Mouse (Mus musculus) heart, embryonic 15.5 days (tissue): ENCODE measurements around the gene Rabgap1l. TPM values are rescaled to one million over a fixed set of nuclear protein-coding genes. Genes with fewer than 3 reads are reported as not detected.
A peak's percentile ranks its signal among the peaks of the same experiment; 100 is the strongest.

Experiments
- ATAC-seq: fragments of 200-750 bp; cut with Nextera tagmentation; replicated peaks from 2 replicates; pipeline ENCODE4 v1.8.0; 2017; ENCODE audit warnings: low read depth, moderate TSS enrichment; ENCODE audit not compliant: insufficient number of reproducible peaks, insufficient read depth, low FRiP score
- H3K27ac ChIP-seq: fragments of 300-500 bp; sonication (generic); 2 replicates; pipeline ENCODE4 v1.5.1; 2015; ENCODE audit warnings: mild to moderate bottlenecking, inconsistent platforms
- H3K27me3 ChIP-seq: fragments of 300-500 bp; sonication (generic); 2 replicates; pipeline ENCODE4 v1.6.1; 2015; ENCODE audit warnings: inconsistent platforms
- H3K36me3 ChIP-seq: fragments of 300-500 bp; sonication (generic); 2 replicates; pipeline ENCODE4 v1.6.1; 2015; ENCODE audit warnings: mild to moderate bottlenecking, inconsistent platforms
- H3K4me1 ChIP-seq: fragments of 300-500 bp; sonication (generic); replicated peaks from 2 replicates; pipeline ENCODE4 v1.6.1; 2015; ENCODE audit warnings: inconsistent platforms
- H3K4me2 ChIP-seq: fragments of 300-500 bp; sonication (generic); 2 replicates; pipeline ENCODE4 v1.6.1; 2015; ENCODE audit warnings: inconsistent platforms, mild to moderate bottlenecking, moderate library complexity
- H3K4me3 ChIP-seq: fragments of 300-500 bp; sonication (generic); 2 replicates; pipeline ENCODE4 v1.5.1; 2015; ENCODE audit warnings: mild to moderate bottlenecking, inconsistent platforms
- H3K9ac ChIP-seq: fragments of 300-500 bp; sonication (generic); 2 replicates; pipeline ENCODE4 v1.6.1; 2015; ENCODE audit warnings: mild to moderate bottlenecking, inconsistent platforms
- H3K9me3 ChIP-seq: fragments of 300-500 bp; sonication (generic); replicated peaks from 2 replicates; pipeline ENCODE4 v1.6.1; 2016; ENCODE audit warnings: inconsistent platforms
- WGBS: fragments of 180-500 bp; shearing (Covaris S2); methylation state at CpG from one replicate; pipeline ENCODE4 v1.1.7; 2015; ENCODE audit warnings: mixed read lengths; 5-methylcytosine and 5-hydroxymethylcytosine counted together
- polyA plus RNA-seq: library from polyadenylated mRNA; unstranded; fragments of >200 nt; fragmentation: Nextera tagmentation; extraction: Ambion mirVana; gene quantifications from 2 replicates; pipeline ENCODE4 v1.2.1, GENCODE M21; 2015

The Rabgap1l gene
- polyA plus RNA-seq, 1 experiment from 2014 or later: 79.1 TPM

DNA sequence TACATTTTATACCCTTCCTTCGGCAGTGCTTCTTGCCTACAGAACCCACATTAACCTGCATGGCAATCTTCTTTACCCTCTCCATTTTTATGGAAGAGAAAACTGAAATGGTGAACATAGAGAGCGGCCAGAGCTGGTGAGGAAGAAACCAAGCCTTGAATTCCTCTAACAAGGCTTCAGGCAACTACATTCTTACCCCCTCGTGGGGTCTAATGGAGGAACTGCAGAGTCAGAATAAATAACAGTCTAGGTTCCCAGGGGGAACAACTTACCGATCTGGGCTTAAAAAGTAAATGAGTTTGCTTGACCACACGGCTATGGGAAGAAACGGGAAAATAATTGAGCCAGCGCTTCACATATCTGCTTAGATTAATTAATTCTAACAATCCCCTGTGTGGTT is 463.2 kb downstream of the Rabgap1l start:
- H3K4me3 ChIP-seq: no peak overlapping the region
- H3K4me1 ChIP-seq: 0 out of 2 replicates have a peak, but pooled peaks cover 7% of the 10 kb centered on the region
- H3K27me3 ChIP-seq: no peaks in the 10 kb centered on the region
- no peak overlapping the region for H3K9ac ChIP-seq
- no peak overlapping the region for H3K4me2 ChIP-seq
- no peaks in the 10 kb centered on the region for H3K9me3 ChIP-seq
- H3K27ac ChIP-seq: no peak overlapping the region
- WGBS: 61% methylated on average over 7 of the region's 7 CpGs
- no peaks in the 10 kb centered on the region for H3K36me3 ChIP-seq
- ATAC-seq: no peak

DNA sequence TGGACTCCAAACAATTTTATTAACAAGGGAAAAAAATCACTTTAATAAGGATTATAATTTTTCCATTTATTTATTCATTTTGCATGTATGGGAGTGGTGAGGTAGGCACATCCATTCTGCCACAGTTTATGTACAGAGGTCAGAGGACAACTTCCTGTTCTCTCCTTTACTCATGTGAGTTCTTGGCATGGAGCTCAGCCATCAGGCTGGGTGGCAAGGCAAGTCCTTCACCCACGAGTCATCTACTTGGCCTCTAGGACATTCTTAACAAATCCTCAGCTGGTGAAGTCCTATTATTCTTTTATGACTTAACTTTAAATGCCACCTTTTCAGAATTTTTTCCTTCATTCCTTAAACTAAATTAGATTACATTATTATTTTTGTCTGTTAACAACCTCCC is 465.5 kb downstream of the Rabgap1l start:
- ATAC-seq: no peak
- Histone ChIP-seq H3K4me3 (no peak overlapping the region), H3K27me3 (no peaks in the 10 kb centered on the region), H3K4me2 (no peak overlapping the region), H3K4me1 (0 out of 2 replicates have a peak, but pooled peaks cover 7% of the 10 kb centered on the region), H3K27ac (no peak overlapping the region), H3K9me3 (no peaks in the 10 kb centered on the region), H3K36me3 (no peaks in the 10 kb centered on the region), H3K9ac (no peak overlapping the region)
- 64% methylated on average over 1 of the region's 1 CpGs for WGBS

DNA sequence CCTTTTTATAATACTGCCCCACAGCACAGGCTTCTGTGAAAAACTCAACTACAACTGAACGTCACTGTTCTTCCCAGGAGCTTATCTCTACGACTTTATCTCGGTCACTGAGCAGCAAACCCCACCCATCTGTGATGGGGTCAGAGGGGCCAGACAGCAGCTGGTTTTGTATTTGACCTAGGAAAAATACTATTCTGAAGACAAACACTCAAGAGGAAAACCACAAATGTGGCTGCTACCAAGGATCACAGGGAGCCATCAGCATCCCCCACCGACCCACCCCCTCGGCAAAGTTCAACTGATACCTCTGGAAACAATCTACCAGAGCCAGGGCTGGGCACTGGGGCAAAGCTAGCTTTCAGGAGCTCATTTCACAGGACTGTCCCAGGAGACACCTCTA is 467.5 kb downstream of the Rabgap1l start:
- Histone ChIP-seq H3K9ac (no peak overlapping the region), H3K4me2 (no peak overlapping the region), H3K9me3 (no peaks in the 10 kb centered on the region), H3K4me3 (no peak overlapping the region), H3K27ac (no peak overlapping the region), H3K4me1 (0 out of 2 replicates have a peak, but pooled peaks cover 7% of the 10 kb centered on the region), H3K36me3 (no peaks in the 10 kb centered on the region), H3K27me3 (no peaks in the 10 kb centered on the region)
- no peak for ATAC-seq
- WGBS: 20% methylated on average over 5 of the region's 5 CpGs

DNA sequence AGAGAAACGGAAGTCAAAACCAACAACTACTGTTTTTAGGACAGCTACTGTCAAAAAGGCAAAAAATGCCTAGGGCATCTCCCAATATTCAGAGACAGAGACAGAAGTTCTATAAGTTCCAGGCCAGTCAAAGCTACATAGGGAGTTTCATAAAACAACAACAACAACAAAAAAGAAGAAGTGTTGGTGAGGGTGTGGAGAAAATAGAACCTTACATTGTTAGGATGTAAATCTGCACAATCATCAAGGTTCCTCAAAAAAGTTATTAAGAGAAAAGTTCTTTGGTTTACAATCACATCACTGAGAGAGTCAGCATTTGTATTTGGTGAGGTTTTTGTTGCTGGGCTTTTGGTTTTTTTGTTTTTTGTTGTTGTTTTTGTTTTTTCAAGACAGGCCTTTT is 472.3 kb downstream of the Rabgap1l start:
- H3K4me1 ChIP-seq: 0 out of 2 replicates have a peak, but pooled peaks cover 5% of the 10 kb centered on the region
- 80% methylated on average over 1 of the region's 1 CpGs for WGBS
- H3K27me3 ChIP-seq: no peaks in the 10 kb centered on the region
- H3K36me3 ChIP-seq: no peaks in the 10 kb centered on the region
- H3K9me3 ChIP-seq: no peaks in the 10 kb centered on the region
- H3K27ac ChIP-seq: no peak overlapping the region
- H3K4me2 ChIP-seq: no peak overlapping the region
- ATAC-seq: no peak
- H3K4me3 ChIP-seq: no peak overlapping the region
- H3K9ac ChIP-seq: no peak overlapping the region

DNA sequence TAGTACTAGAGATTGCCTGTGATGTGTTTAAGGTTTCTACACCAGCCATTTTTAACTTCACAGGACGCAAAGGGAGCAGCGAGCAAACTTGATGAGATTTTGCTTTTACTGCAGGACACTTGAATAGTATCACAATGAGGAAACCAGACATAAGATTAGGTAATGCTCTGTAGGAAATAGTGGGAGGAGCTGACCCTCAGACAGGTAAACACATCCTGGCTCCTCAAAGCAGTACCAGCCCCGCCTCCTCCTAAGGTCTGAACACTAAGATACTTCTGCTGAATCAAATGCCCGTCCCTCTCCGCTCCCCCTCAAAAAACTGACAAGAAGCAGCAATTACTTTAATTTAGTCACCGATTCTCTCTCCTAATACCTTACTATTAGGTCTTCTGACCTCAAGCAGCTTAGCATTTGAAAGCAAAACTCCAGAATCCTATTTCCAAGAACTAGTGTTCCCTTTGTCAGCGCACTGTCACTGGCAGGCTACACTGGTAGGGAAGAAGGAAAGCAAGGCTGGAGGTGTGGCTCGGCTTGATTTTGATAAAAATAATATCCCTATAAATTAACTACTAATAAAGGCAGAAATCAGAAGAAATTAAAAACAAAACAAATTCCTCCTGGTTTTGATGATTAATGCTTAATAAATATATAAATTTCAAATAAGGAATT is 474.8 kb downstream of the Rabgap1l start:
- Histone ChIP-seq H3K27ac (no peak overlapping the region), H3K36me3 (no peaks in the 10 kb centered on the region), H3K4me1 (no peaks in the 10 kb centered on the region), H3K4me2 (no peak overlapping the region), H3K27me3 (no peaks in the 10 kb centered on the region), H3K9ac (no peak overlapping the region), H3K9me3 (no peaks in the 10 kb centered on the region), H3K4me3 (no peak overlapping the region)
- 74% methylated on average over 8 of the region's 8 CpGs for WGBS
- no peak for ATAC-seq

DNA sequence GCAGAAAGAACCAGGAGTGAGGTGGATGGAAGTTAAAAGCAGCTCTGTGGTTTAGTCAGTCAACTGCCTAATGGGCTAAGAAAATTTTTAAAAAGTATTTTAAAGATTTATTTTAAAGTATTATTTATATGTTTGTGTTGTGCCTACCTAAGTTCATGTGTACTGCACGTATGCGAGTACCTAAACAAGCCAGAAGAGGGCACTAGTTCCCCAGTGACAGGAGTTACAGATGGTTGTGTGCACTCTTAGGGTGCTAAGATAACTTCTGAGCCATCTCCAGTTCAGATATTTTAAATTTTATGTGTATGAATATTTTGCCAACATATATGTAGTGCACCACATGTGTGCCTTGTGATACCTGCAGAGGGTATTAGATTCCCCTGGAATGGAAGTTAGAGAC is 476.8 kb downstream of the Rabgap1l start:
- 84% methylated on average over 2 of the region's 2 CpGs for WGBS

DNA sequence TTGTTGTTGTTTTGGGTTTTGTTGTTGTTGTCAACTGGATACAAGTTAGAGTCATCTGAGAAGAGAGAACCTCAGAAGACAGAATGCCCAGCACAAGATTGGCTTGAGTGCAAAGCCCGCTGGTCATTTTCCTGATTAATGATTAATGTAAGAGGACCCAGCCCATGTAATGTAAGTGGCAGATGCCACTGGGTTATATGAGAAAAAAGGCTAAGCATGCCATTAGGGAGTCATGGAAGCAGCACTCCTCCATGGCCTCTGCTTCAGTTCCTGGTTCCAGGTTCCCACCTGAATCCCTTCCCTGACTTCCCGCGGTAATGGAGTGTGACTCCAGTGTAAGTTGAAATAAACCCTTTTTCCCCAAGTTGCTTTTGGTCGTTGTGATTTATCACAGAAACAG is 480.4 kb downstream of the Rabgap1l start:
- Histone ChIP-seq H3K27me3 (no peaks in the 10 kb centered on the region), H3K27ac (no peak overlapping the region), H3K9me3 (no peaks in the 10 kb centered on the region), H3K36me3 (no peaks in the 10 kb centered on the region), H3K4me3 (no peak overlapping the region), H3K9ac (no peak overlapping the region), H3K4me2 (no peak overlapping the region), H3K4me1 (peaks cover 4% of the 10 kb centered on the region; the same call in 1 of the 2 replicates)
- WGBS: 92% methylated on average over 4 of the region's 4 CpGs
- no peak for ATAC-seq

More for the DNA sequence above, 476.8 kb downstream of the Rabgap1l start:
- Histone ChIP-seq H3K4me3 (no peak overlapping the region), H3K9ac (no peak overlapping the region), H3K4me1 (no peaks in the 10 kb centered on the region), H3K27me3 (no peaks in the 10 kb centered on the region), H3K36me3 (no peaks in the 10 kb centered on the region), H3K4me2 (no peak overlapping the region), H3K9me3 (no peaks in the 10 kb centered on the region), H3K27ac (no peak overlapping the region)
- ATAC-seq: no peak

DNA sequence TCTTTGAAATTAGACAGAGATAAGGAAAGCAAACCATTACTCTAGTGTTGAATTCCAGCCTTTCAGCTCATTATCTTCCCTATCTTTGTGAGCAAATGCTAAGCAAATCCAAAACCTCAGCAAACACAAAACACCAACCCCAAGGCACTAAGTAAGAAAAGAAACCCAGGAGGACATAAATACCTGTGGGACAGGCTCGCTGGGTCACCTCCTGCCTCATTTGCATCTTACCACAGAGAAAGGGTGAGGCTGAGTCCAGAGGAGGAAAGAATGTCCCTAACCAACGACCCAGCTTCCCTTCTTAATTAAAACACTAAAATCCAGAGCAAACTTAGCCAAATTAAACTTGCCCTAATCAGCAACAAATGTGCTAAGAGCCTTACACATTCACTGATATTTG is 481.1 kb downstream of the Rabgap1l start:
- no peaks in the 10 kb centered on the region for H3K36me3 ChIP-seq
- peaks cover 9% of the 10 kb centered on the region; the same call in 1 of the 2 replicates for H3K4me1 ChIP-seq
- no peaks in the 10 kb centered on the region for H3K27me3 ChIP-seq
- H3K4me2 ChIP-seq: no peak overlapping the region
- 31% methylated on average over 2 of the region's 2 CpGs for WGBS
- no peak overlapping the region for H3K4me3 ChIP-seq
- H3K9ac ChIP-seq: no peak overlapping the region
- H3K9me3 ChIP-seq: no peaks in the 10 kb centered on the region
- no peak for ATAC-seq
- H3K27ac ChIP-seq: no peak overlapping the region

DNA sequence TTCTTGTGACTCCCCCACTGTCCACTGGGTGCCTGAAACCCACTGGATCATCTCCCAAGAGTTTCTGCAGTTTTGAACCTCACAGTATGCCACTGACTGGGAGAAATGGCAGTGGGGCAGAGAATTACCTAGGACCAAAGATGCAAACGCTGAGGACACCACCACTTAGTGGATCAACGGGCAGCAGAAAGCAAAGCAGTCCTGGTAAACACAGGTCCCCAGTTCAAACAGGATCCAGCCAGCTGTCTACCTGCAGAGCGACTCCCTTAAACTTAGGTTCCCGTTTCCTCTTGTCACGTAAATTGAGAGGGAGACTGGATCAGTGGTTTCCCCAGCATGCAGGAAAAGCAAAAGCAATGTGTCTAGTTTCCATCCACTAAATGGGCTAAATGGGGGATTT is 483.1 kb downstream of the Rabgap1l start:
- H3K4me1 ChIP-seq: peaks cover 9% of the 10 kb centered on the region; the same call in 1 of the 2 replicates
- no peaks in the 10 kb centered on the region for H3K9me3 ChIP-seq
- H3K4me2 ChIP-seq: no peak overlapping the region
- H3K4me3 ChIP-seq: no peak overlapping the region
- no peaks in the 10 kb centered on the region for H3K27me3 ChIP-seq
- 60% methylated on average over 5 of the region's 5 CpGs for WGBS
- no peak overlapping the region for H3K9ac ChIP-seq
- no peak for ATAC-seq
- no peaks in the 10 kb centered on the region for H3K36me3 ChIP-seq
- H3K27ac ChIP-seq: no peak overlapping the region

DNA sequence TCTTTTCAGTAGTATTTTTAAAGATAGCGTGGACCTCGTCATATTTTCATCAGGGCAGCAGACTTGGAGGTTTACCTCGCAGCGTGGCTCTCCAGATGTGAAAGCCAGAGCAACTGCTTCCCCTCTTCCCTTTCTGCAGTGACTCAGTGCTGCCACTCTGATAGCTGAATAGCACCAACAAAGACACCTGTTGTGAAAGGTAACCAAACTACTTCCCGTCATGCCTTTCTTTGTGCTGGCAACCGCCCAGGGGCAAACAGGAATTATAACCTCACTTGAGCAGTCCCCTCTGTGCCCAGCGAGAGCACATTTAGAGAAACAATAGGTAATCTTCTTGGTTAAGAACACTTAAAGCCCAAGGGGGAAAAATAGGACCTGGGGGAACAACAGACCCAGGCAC is 484.0 kb downstream of the Rabgap1l start:
- H3K27ac ChIP-seq: no peak overlapping the region
- H3K9ac ChIP-seq: no peak overlapping the region
- no peaks in the 10 kb centered on the region for H3K36me3 ChIP-seq
- ATAC-seq: no peak
- no peaks in the 10 kb centered on the region for H3K9me3 ChIP-seq
- WGBS: 25% methylated on average over 7 of the region's 7 CpGs
- H3K4me3 ChIP-seq: peak overlapping the region; percentile 7; the same call in 1 of the 2 replicates
- peak overlapping the region; percentile 24; the same call in 1 of the 2 replicates for H3K4me2 ChIP-seq
- no peaks in the 10 kb centered on the region for H3K27me3 ChIP-seq
- peaks cover 10% of the 10 kb centered on the region for H3K4me1 ChIP-seq

DNA sequence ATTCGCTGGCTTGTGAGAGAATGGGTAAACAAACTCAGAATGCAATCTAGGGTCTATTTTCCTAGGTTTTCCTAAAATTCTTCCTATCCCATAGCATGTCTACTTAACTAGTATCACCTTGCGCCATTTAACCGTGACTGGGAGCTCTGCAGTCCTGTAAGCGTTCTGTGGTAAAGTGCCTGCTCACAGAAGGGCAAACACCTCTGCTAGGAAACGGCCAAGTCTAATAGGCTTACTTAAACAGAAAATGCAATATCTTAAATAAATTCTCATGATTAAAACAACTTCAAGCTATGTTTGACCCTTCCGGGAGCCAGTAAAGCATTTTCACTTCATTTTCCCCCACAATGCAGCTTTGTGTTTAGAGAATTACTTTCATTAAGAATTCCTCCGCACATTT is 484.5 kb downstream of the Rabgap1l start:
- H3K27ac ChIP-seq: no peak overlapping the region
- peak overlapping the region; percentile 24; the same call in 1 of the 2 replicates for H3K4me2 ChIP-seq
- no peak overlapping the region for H3K9ac ChIP-seq
- H3K27me3 ChIP-seq: no peaks in the 10 kb centered on the region
- H3K4me1 ChIP-seq: peaks cover 14% of the 10 kb centered on the region
- no peaks in the 10 kb centered on the region for H3K36me3 ChIP-seq
- H3K9me3 ChIP-seq: no peaks in the 10 kb centered on the region
- ATAC-seq: no peak
- H3K4me3 ChIP-seq: peak overlapping the region; percentile 7; the same call in 1 of the 2 replicates
- 68% methylated on average over 7 of the region's 7 CpGs for WGBS
